Mouse (Mus musculus) heart, embryonic 14.5 days (tissue): Measurements from ENCODE around the gene Tuba3a. TPM values are rescaled to one million over a fixed set of nuclear protein-coding genes. Genes with fewer than 3 reads are reported as not detected.

ENCODE experiments used
- microRNA-seq: library from miRNA; unstranded; fragments of <30 nt; microRNA quantifications from one replicate; pipeline ENCODE4, GENCODE M21; 2016
- polyA plus RNA-seq: library from polyadenylated mRNA; unstranded; fragments of >200 nt; fragmentation: Nextera tagmentation; extraction: Ambion mirVana; gene quantifications from 2 replicates; pipeline ENCODE4 v1.2.1, GENCODE M21; 2014

The Tuba3a gene
- polyA plus RNA-seq, 1 experiment from 2014 or later, result not detected

Small RNAs within 50 kb of the gene (microRNA-seq; reads per million reads assigned to microRNA genes)
- gene Mir8113, result not detected

Other genes with a start within 250 kb of the Tuba3a start
- 67.1 and 76.1 TPM in 2 replicates for gene Ing4, start 246.3 kb downstream of the Tuba3a start, polyA plus RNA-seq
- 5.4 and 6.5 TPM in 2 replicates for gene Acrbp, start 236.4 kb downstream of the Tuba3a start, polyA plus RNA-seq
- 0.36 TPM in 1 of 2 replicates, not detected in the other for gene Lpar5, start 218.1 kb downstream of the Tuba3a start, polyA plus RNA-seq
- 58.6 and 67.4 TPM in 2 replicates for gene Chd4, start 190.1 kb downstream of the Tuba3a start, polyA plus RNA-seq
- 35.3 and 36.6 TPM in 2 replicates for gene Nop2, start 154.1 kb downstream of the Tuba3a start, polyA plus RNA-seq
- 8.7 and 9.7 TPM in 2 replicates for gene Iffo1, start 140.8 kb downstream of the Tuba3a start, polyA plus RNA-seq
- gene Gapdh, start 119.6 kb downstream of the Tuba3a start, polyA plus RNA-seq, result 4,765 and 5,242 TPM in 2 replicates
- gene Ncapd2, start 94.3 kb downstream of the Tuba3a start, polyA plus RNA-seq, result 66.0 and 67.5 TPM in 2 replicates
- 261 and 264 TPM in 2 replicates for gene Mrpl51, start 94.2 kb downstream of the Tuba3a start, polyA plus RNA-seq
- 2.6 and 2.7 TPM in 2 replicates for gene Vamp1, start 70.5 kb downstream of the Tuba3a start, polyA plus RNA-seq
- gene Tapbpl, start 54.2 kb downstream of the Tuba3a start, polyA plus RNA-seq, result 4.0 and 4.4 TPM in 2 replicates
- gene Cd27, start 49.0 kb downstream of the Tuba3a start, polyA plus RNA-seq, result 2.5 and 3.2 TPM in 2 replicates
- gene Ltbr, start 27.8 kb upstream of the Tuba3a start, polyA plus RNA-seq, result 38.5 and 41.5 TPM in 2 replicates
- gene Scnn1a, start 34.6 kb upstream of the Tuba3a start, polyA plus RNA-seq, result 0.65 and 1.00 TPM in 2 replicates
- gene Tnfrsf1a, start 63.3 kb upstream of the Tuba3a start, polyA plus RNA-seq, result 41.4 and 43.5 TPM in 2 replicates
- gene Plekhg6, start 94.8 kb upstream of the Tuba3a start, polyA plus RNA-seq, result 0.05 TPM in 1 of 2 replicates, not detected in the other
- 88.8 and 91.8 TPM in 2 replicates for gene Cd9, start 208.7 kb upstream of the Tuba3a start, polyA plus RNA-seq